Mouse (Mus musculus) heart, embryonic 11.5 days (tissue): ENCODE results near the gene Dscam. TPM values are rescaled to one million over a fixed set of nuclear protein-coding genes. Genes with fewer than 3 reads are reported as not detected.

Experiments used
- ATAC-seq: fragments of 200-750 bp; cut with Nextera tagmentation; replicated peaks from 2 replicates; pipeline ENCODE4 v1.8.0; 2017; ENCODE audit warnings: moderate library complexity; ENCODE audit not compliant: insufficient number of reproducible peaks, low FRiP score, low TSS enrichment
- H3K27ac ChIP-seq: fragments of 300-500 bp; sonication (generic); 2 replicates; pipeline ENCODE4 v1.5.1; 2014; ENCODE audit warnings: mild to moderate bottlenecking, low read depth, low read length
- H3K27me3 ChIP-seq: fragments of 300-500 bp; sonication (generic); 2 replicates; pipeline ENCODE4 v1.6.1; 2014; ENCODE audit warnings: mild to moderate bottlenecking, low read length, mixed read lengths; ENCODE audit not compliant: control insufficient read depth, insufficient read depth
- H3K36me3 ChIP-seq: fragments of 300-500 bp; sonication (generic); 2 replicates; pipeline ENCODE4 v1.6.1; 2014; ENCODE audit warnings: mild to moderate bottlenecking, low read length, moderate library complexity, mixed read lengths; ENCODE audit not compliant: control insufficient read depth, insufficient read depth
- H3K4me1 ChIP-seq: fragments of 300-500 bp; sonication (generic); 2 replicates; pipeline ENCODE4 v1.6.1; 2014; ENCODE audit warnings: low read length; ENCODE audit not compliant: control insufficient read depth, insufficient read depth
- H3K4me2 ChIP-seq: fragments of 300-500 bp; sonication (generic); 2 replicates; pipeline ENCODE4 v1.6.1; 2014; ENCODE audit warnings: mild to moderate bottlenecking, moderate library complexity
- H3K4me3 ChIP-seq: fragments of 300-500 bp; sonication (generic); 2 replicates; pipeline ENCODE4 v1.5.1; 2014; ENCODE audit warnings: low read depth, low read length
- H3K9ac ChIP-seq: fragments of 300-500 bp; sonication (generic); 2 replicates; pipeline ENCODE4 v1.6.1; 2014; ENCODE audit warnings: mild to moderate bottlenecking, low read depth, low read length, moderate library complexity
- H3K9me3 ChIP-seq: fragments of 300-500 bp; sonication (generic); replicated peaks from 2 replicates; pipeline ENCODE4 v1.6.1; 2016; ENCODE audit warnings: low read length; ENCODE audit not compliant: control insufficient read depth
- WGBS: fragments of 180-500 bp; shearing (Covaris S2); extraction: QIAGEN DNeasy Blood & Tissue Kit; methylation state at CpG from one replicate; pipeline ENCODE4 v1.1.7; 2014; ENCODE audit not compliant: insufficient replicate concordance; 5-methylcytosine and 5-hydroxymethylcytosine counted together
- polyA plus RNA-seq: library from polyadenylated mRNA; unstranded; fragments of >200 nt; fragmentation: Nextera tagmentation; extraction: Ambion mirVana; gene quantifications from 2 replicates; pipeline ENCODE4 v1.2.1, GENCODE M21; 2014

Gene Dscam
- polyA plus RNA-seq, 1 experiment from 2014 or later: 0.10 TPM

- Histone ChIP-seq H3K4me1 (peaks cover 5% of the 10 kb centered on the region; the same call in 1 of the 2 replicates), H3K36me3 (no peaks in the 10 kb centered on the region), H3K9ac (no peak overlapping the region), H3K27me3 (no peaks in the 10 kb centered on the region), H3K9me3 (no peaks in the 10 kb centered on the region), H3K4me3 (no peak overlapping the region), H3K27ac (no peak overlapping the region), H3K4me2 (no peak overlapping the region)
- no peak for ATAC-seq
- 77% methylated on average over 8 of the region's 8 CpGs for WGBS
These were observed 490.6 kb downstream of the Dscam start for GRCm38 (mm10) chr16:96679981-96680380.

DNA sequence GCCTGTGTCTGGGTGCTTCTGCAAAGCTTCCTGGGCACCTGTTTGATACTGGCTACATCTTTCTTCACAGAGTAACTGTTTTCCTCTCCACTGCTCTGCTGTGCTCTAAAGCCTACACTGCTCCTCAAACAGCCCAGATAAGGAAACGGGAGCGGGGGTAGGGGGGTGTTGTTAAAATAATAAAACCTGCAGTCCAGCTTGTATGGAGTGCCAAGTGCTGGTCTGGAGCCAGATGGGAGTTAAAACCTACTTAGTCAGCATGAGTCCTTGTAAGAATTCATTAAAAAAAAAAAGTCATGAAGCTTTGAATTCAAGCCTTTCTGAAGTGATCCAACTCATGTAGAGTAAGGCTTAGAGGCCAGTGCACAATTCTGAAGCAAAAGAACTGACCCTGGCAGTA, 493.1 kb downstream of the Dscam start:
- 15% methylated on average over 2 of the region's 2 CpGs for WGBS
- Histone ChIP-seq H3K27ac (no peak overlapping the region), H3K4me1 (peaks cover 5% of the 10 kb centered on the region; the same call in 1 of the 2 replicates), H3K9me3 (no peaks in the 10 kb centered on the region), H3K4me3 (no peak overlapping the region), H3K9ac (no peak overlapping the region), H3K4me2 (no peak overlapping the region), H3K27me3 (no peaks in the 10 kb centered on the region; the same call in 1 of the 2 replicates), H3K36me3 (no peaks in the 10 kb centered on the region)
- ATAC-seq: no peak

GRCm38 (mm10) chr16:96676663-96677062, 493.9 kb downstream of the Dscam start:
- Histone ChIP-seq H3K27me3 (no peaks in the 10 kb centered on the region; the same call in 1 of the 2 replicates), H3K4me3 (no peak overlapping the region), H3K4me1 (peaks cover 5% of the 10 kb centered on the region; the same call in 1 of the 2 replicates), H3K27ac (no peak overlapping the region), H3K36me3 (no peaks in the 10 kb centered on the region), H3K4me2 (no peak overlapping the region), H3K9me3 (no peaks in the 10 kb centered on the region), H3K9ac (no peak overlapping the region)
- WGBS: 58% methylated on average over 1 of the region's 1 CpGs
- ATAC-seq: no peak

DNA sequence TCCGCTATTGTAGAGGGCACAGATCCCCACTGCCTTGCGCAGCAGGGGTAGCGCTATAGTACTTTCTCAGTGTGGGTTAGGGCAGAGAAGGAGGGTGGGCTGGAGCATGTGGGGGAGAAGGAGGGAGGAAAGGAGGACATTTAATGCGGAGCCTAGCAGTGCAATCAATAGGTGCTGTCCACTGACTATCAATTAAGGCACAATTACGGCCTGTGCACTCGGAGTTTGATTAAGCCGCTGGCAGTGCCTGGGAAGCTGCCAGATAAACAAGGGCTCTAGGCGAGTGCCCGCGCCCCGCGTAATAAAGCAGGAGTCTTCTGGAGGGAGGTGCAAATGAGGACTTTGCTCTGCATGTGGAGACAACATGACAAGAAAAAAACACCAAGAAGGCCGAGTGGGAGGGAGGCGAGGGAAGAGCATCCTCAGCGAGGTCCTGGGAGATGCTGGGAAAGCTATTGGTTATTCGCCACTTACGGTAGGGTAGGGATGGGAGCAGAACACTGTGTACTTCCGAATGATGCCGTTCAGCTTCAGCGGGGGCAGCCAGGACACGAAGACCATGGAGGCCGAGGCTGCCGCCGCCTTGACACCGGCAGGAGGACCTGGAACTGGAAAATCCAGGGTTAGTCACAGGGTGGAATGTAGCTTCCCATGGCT, 497.2 kb downstream of the Dscam start:
- Histone ChIP-seq H3K4me3 (no peak overlapping the region), H3K9me3 (no peaks in the 10 kb centered on the region), H3K4me1 (peaks cover 5% of the 10 kb centered on the region; the same call in 1 of the 2 replicates), H3K9ac (no peak overlapping the region), H3K27ac (no peak overlapping the region), H3K27me3 (no peaks in the 10 kb centered on the region; the same call in none of the 2 replicates), H3K36me3 (no peaks in the 10 kb centered on the region), H3K4me2 (no peak overlapping the region)
- WGBS: 68% methylated on average over 25 of the region's 25 CpGs
- no peak for ATAC-seq

DNA sequence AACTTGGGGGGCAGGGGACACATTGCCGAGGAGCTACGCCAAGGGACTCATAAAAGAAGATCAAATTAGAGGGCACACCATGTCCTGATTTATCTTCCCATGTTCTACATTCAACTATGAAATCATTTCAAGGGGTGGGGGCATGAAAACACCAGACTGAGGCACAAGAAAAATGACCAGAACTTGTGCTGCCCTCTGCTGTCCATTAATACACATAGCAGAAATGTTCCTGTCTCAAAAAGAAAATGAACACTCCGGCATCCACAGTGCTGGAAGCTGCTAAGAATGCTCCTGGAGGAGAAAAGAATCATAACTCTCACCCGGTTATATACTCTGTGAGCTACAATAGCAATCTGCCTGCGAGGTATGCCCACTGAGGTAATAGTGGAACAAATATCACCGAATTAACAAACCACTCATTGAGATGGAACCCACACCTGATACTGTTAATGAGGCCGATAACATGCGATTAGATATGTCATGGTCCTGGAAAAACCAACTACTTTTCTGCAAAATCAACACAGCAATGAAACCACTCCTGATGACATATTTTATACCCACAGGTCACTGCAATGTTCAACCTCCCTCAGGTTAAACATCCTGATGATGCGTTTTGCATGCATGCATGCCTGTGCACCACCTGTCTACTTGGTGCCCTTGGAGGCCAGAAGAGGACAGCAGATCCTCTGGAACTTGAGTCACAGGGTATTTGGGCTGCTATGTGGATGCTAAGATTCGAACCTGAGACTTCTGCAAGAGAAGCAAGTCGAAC, 498.8 kb downstream of the Dscam start:
- Histone ChIP-seq H3K4me3 (no peak overlapping the region), H3K4me1 (no peaks in the 10 kb centered on the region), H3K36me3 (no peaks in the 10 kb centered on the region), H3K4me2 (no peak overlapping the region), H3K27me3 (no peaks in the 10 kb centered on the region; the same call in none of the 2 replicates), H3K27ac (no peak overlapping the region), H3K9me3 (no peaks in the 10 kb centered on the region), H3K9ac (no peak overlapping the region)
- 58% methylated on average over 11 of the region's 11 CpGs for WGBS
- ATAC-seq: no peak

DNA sequence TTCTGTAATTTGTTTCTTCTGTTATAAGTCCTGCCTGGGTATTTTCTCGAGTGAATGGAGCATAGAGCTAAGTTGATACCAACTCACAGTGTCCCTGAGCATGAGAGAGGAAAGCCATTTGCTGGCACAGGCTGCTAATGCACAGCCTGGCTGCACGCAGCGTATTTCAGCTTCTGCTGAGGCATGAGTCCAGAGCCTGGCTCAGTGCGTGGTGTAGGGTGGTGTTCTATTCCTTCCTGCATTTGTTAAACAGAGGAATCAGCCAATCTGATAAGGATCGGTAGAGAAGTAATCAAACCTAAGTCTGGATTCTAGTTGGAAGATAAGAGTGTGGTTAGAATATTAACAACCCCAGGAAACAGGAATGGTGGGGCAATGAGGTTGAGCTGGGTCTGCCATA, 500.8 kb downstream of the Dscam start:
- Histone ChIP-seq H3K9me3 (no peaks in the 10 kb centered on the region), H3K4me3 (no peak overlapping the region), H3K4me1 (no peaks in the 10 kb centered on the region), H3K36me3 (no peaks in the 10 kb centered on the region), H3K27ac (no peak overlapping the region), H3K9ac (no peak overlapping the region), H3K4me2 (no peak overlapping the region), H3K27me3 (no peaks in the 10 kb centered on the region; the same call in none of the 2 replicates)
- ATAC-seq: no peak
- WGBS: 68% methylated on average over 5 of the region's 5 CpGs

DNA sequence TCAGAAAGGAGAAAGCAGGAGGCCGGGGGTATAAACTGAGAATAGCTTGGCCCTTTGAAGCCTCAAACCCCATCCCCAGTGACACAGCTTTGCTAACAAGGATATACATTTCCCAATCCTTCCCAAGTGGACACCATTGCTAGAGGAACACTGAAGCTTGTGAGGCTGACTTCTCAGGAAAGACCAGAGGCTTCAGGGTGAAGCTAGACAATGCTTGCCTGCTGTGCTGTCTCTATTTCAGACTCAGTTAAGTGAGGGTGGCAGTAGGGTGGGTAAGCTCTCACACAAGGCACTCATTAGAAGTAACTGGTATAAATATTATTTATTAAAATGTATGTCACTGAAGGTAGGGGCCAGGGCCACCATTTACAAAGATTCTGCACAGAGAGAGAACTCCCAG, 502.1 kb downstream of the Dscam start:
- H3K27ac ChIP-seq: no peak overlapping the region
- 65% methylated on average over 1 of the region's 1 CpGs for WGBS
- no peaks in the 10 kb centered on the region for H3K4me1 ChIP-seq
- no peaks in the 10 kb centered on the region for H3K36me3 ChIP-seq
- H3K27me3 ChIP-seq: no peaks in the 10 kb centered on the region; the same call in none of the 2 replicates
- no peak overlapping the region for H3K9ac ChIP-seq
- H3K9me3 ChIP-seq: no peaks in the 10 kb centered on the region
- H3K4me3 ChIP-seq: no peak overlapping the region
- ATAC-seq: no peak
- H3K4me2 ChIP-seq: no peak overlapping the region

DNA sequence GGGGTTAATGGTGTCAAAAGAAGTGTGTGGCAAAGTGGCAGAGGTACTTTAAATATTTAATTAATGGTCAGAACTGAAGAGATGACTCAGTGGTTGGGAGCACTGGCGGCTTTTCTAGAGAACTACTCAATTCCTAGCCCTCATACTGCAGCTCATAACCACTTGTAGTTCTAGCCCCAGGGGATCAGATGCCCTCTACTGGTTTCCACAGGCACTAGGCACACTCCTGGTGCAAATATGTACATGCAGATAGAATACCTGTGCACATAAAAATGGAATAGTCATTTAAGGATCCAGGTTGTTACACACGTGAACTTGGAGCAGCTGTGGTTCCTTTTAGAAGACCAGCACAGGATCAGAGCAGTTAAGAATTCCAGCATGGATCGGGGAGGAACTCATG, 509.5 kb downstream of the Dscam start:
- H3K4me2 ChIP-seq: no peak overlapping the region
- no peak for ATAC-seq
- H3K4me3 ChIP-seq: no peak overlapping the region
- 0 out of 2 replicates have a peak, but pooled peaks cover 3% of the 10 kb centered on the region for H3K27me3 ChIP-seq
- H3K9ac ChIP-seq: no peak overlapping the region
- WGBS: 76% methylated on average over 3 of the region's 3 CpGs
- no peaks in the 10 kb centered on the region for H3K4me1 ChIP-seq
- no peaks in the 10 kb centered on the region for H3K36me3 ChIP-seq
- no peaks in the 10 kb centered on the region for H3K9me3 ChIP-seq
- no peak overlapping the region for H3K27ac ChIP-seq
